Mouse (Mus musculus): ENCODE measurements around the gene Gm21992. TPM values are rescaled to one million over a fixed set of nuclear protein-coding genes. Genes with fewer than 3 reads are reported as not detected.

Gene Gm21992
- polyA plus RNA-seq, 1 experiment from 2014 or later: 19.1 TPM

GRCm38 (mm10) chr19:4741482-4741881, 69.9 kb downstream of the Gm21992 start:
- 61% methylated on average over 10 of the region's 10 CpGs for WGBS
- H3K27ac ChIP-seq (replicated peaks): no peak overlapping the region
- ATAC-seq (ENCODE audit: low FRiP score, low TSS enrichment): peak; percentile 51; the same call in 1 of the 2 replicates

GRCm38 (mm10) chr19:4739762-4740161, 71.7 kb downstream of the Gm21992 start:
- no peak overlapping the region for H3K4me2 ChIP-seq (replicated peaks; ENCODE audit: low read depth)
- TF ChIP-seq EP300 (optimal IDR thresholded peaks at IDR 0.05): no peak
- no peak for TF ChIP-seq CTCF (IDR thresholded peaks at IDR 0.05; ENCODE audit: low read depth)
- H3K27ac ChIP-seq (replicated peaks): no peak overlapping the region
- no peaks in the 10 kb centered on the region for H3K4me1 ChIP-seq (replicated peaks; ENCODE audit: control insufficient read depth, insufficient read depth)
- H3K4me3 ChIP-seq (ENCODE audit: low read depth, low read length): no peak overlapping the region
- no peak overlapping the region for H3K9ac ChIP-seq (ENCODE audit: low read length)
- no peaks in the 10 kb centered on the region; the same call in 1 of the 2 replicates for H3K36me3 ChIP-seq (ENCODE audit: control insufficient read depth, insufficient read depth, low read length)
- no peaks in the 10 kb centered on the region for H3K27me3 ChIP-seq (ENCODE audit: control insufficient read depth, insufficient read depth, low read length)
- DNase-seq (ENCODE audit: low spot score) (no peak), ATAC-seq (ENCODE audit: low FRiP score, low TSS enrichment) (no peak)
- 95% methylated on average over 5 of the region's 5 CpGs for WGBS
- no peaks in the 10 kb centered on the region for H3K9me3 ChIP-seq (ENCODE audit: control insufficient read depth, low read length)

More at GRCm38 (mm10) chr19:4741482-4741881, 69.9 kb downstream of the Gm21992 start:
- Histone ChIP-seq H3K27me3 (ENCODE audit: control insufficient read depth, insufficient read depth, low read length) (no peaks in the 10 kb centered on the region), H3K9ac (ENCODE audit: low read length) (no peak overlapping the region), H3K9me3 (ENCODE audit: control insufficient read depth, low read length) (no peaks in the 10 kb centered on the region), H3K4me1 (replicated peaks; ENCODE audit: control insufficient read depth, insufficient read depth) (no peaks in the 10 kb centered on the region), H3K36me3 (ENCODE audit: control insufficient read depth, insufficient read depth, low read length) (no peaks in the 10 kb centered on the region; the same call in 1 of the 2 replicates), H3K4me2 (replicated peaks; ENCODE audit: low read depth) (no peak overlapping the region), H3K4me3 (ENCODE audit: low read depth, low read length) (no peak overlapping the region)
- no peak for TF ChIP-seq CTCF (IDR thresholded peaks at IDR 0.05; ENCODE audit: low read depth)
- DNase-seq (ENCODE audit: low spot score): no peak

- DNase-seq (ENCODE audit: low spot score): no peak
Measured at GRCm38 (mm10) chr19:4739053-4739452, 72.4 kb downstream of the Gm21992 start.

DNA sequence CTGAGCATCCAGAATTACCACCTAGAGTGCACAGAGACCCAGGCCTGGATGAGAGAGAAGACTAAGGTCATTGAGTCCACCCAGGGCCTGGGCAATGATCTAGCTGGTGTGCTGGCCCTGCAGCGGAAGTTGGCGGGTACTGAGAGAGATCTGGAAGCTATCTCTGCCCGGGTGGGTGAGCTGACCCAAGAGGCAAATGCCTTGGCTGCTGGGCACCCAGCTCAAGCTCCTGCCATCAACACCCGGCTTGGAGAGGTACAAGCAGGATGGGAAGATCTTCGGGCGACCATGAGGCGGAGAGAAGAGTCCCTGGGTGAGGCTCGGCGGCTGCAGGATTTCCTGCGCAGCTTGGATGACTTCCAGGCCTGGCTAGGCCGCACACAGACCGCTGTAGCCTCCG, 73.5 kb downstream of the Gm21992 start:
- 85% methylated on average over 13 of the region's 13 CpGs for WGBS
- H3K27ac ChIP-seq (replicated peaks): no peak overlapping the region
- no peak overlapping the region for H3K4me2 ChIP-seq (replicated peaks; ENCODE audit: low read depth)
- no peak overlapping the region for H3K9ac ChIP-seq (ENCODE audit: low read length)
- H3K27me3 ChIP-seq (ENCODE audit: control insufficient read depth, insufficient read depth, low read length): no peaks in the 10 kb centered on the region
- no peak overlapping the region for H3K4me3 ChIP-seq (ENCODE audit: low read depth, low read length)
- ATAC-seq (ENCODE audit: low FRiP score, low TSS enrichment): no peak
- no peaks in the 10 kb centered on the region for H3K4me1 ChIP-seq (replicated peaks; ENCODE audit: control insufficient read depth, insufficient read depth)
- TF ChIP-seq CTCF (IDR thresholded peaks at IDR 0.05; ENCODE audit: low read depth) (no peak), EP300 (optimal IDR thresholded peaks at IDR 0.05) (no peak)
- H3K36me3 ChIP-seq (ENCODE audit: control insufficient read depth, insufficient read depth, low read length): no peaks in the 10 kb centered on the region; the same call in 1 of the 2 replicates
- DNase-seq (ENCODE audit: low spot score): no peak
- H3K9me3 ChIP-seq (ENCODE audit: control insufficient read depth, low read length): no peaks in the 10 kb centered on the region

More at GRCm38 (mm10) chr19:4739053-4739452, 72.4 kb downstream of the Gm21992 start:
- Histone ChIP-seq H3K4me1 (replicated peaks; ENCODE audit: control insufficient read depth, insufficient read depth) (no peaks in the 10 kb centered on the region), H3K9me3 (ENCODE audit: control insufficient read depth, low read length) (no peaks in the 10 kb centered on the region), H3K9ac (ENCODE audit: low read length) (no peak overlapping the region), H3K27me3 (ENCODE audit: control insufficient read depth, insufficient read depth, low read length) (no peaks in the 10 kb centered on the region), H3K27ac (replicated peaks) (no peak overlapping the region), H3K4me2 (replicated peaks; ENCODE audit: low read depth) (no peak overlapping the region), H3K36me3 (ENCODE audit: control insufficient read depth, insufficient read depth, low read length) (no peaks in the 10 kb centered on the region; the same call in 1 of the 2 replicates), H3K4me3 (ENCODE audit: low read depth, low read length) (no peak overlapping the region)
- ATAC-seq (ENCODE audit: low FRiP score, low TSS enrichment): no peak
- WGBS: 96% methylated on average over 11 of the region's 11 CpGs
- TF ChIP-seq EP300 (optimal IDR thresholded peaks at IDR 0.05): no peak
- no peak for TF ChIP-seq CTCF (IDR thresholded peaks at IDR 0.05; ENCODE audit: low read depth)

DNA sequence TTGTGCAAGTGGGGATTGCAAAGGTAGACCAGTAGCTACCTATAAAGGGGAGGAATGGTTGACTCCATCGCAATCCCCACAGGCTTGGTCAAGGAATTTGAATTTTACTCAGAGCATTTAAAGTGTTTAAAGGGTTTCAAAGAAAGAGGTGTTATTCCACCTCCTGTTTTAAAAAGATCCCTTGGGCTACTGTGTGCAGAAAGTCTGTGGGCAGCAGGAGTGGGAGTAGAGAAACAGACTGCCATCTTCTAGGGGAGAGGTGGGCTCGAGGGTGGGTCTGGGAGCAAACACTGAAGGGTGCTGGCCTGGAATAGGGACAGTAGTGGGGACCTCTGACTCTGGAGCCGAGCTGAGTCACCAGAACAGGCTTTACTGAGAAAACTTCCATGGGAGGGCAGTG, 78.4 kb downstream of the Gm21992 start:
- no peak for ATAC-seq (ENCODE audit: low FRiP score, low TSS enrichment)
- H3K27me3 ChIP-seq (ENCODE audit: control insufficient read depth, insufficient read depth, low read length): no peaks in the 10 kb centered on the region

DNA sequence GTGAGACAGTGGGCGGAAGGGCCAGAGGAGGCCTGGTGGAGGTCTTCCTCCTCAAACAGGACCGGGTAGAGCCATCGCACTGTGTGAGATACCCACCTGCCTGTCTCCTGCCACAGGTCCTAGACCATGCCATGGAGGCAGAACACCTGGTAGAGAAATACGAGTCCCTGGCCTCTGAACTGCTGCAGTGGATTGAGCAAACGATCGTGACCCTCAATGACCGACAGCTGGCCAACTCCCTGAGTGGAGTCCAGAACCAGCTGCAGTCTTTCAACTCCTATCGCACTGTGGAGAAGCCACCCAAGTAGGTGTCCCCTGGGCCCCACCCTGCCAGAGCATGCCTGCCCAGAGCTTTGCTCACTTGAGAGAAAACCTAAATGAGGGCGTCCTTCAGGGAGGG, 82.2 kb downstream of the Gm21992 start:
- H3K27me3 ChIP-seq (ENCODE audit: control insufficient read depth, insufficient read depth, low read length): no peaks in the 10 kb centered on the region
- no peak for ATAC-seq (ENCODE audit: low FRiP score, low TSS enrichment)
- 61% methylated on average over 9 of the region's 9 CpGs for WGBS
- H3K27ac ChIP-seq (replicated peaks): no peak overlapping the region
- H3K4me2 ChIP-seq (replicated peaks; ENCODE audit: low read depth): no peak overlapping the region
- H3K4me1 ChIP-seq (replicated peaks; ENCODE audit: control insufficient read depth, insufficient read depth): no peaks in the 10 kb centered on the region
- H3K9me3 ChIP-seq (ENCODE audit: control insufficient read depth, low read length): no peaks in the 10 kb centered on the region
- no peak overlapping the region for H3K9ac ChIP-seq (ENCODE audit: low read length)
- DNase-seq (ENCODE audit: low spot score): no peak
- H3K36me3 ChIP-seq (ENCODE audit: control insufficient read depth, insufficient read depth, low read length): no peaks in the 10 kb centered on the region
- H3K4me3 ChIP-seq (ENCODE audit: low read depth, low read length): no peak overlapping the region
- no peak for TF ChIP-seq EP300 (optimal IDR thresholded peaks at IDR 0.05)

More for the DNA sequence above, 78.4 kb downstream of the Gm21992 start:
- no peaks in the 10 kb centered on the region for H3K9me3 ChIP-seq (ENCODE audit: control insufficient read depth, low read length)
- no peak overlapping the region for H3K4me2 ChIP-seq (replicated peaks; ENCODE audit: low read depth)
- H3K9ac ChIP-seq (ENCODE audit: low read length): no peak overlapping the region
- no peak for DNase-seq (ENCODE audit: low spot score)
- 88% methylated on average over 3 of the region's 3 CpGs for WGBS
- H3K4me3 ChIP-seq (ENCODE audit: low read depth, low read length): no peak overlapping the region
- TF ChIP-seq EP300 (optimal IDR thresholded peaks at IDR 0.05): no peak
- TF ChIP-seq CTCF (IDR thresholded peaks at IDR 0.05; ENCODE audit: low read depth): no peak
- no peak overlapping the region for H3K27ac ChIP-seq (replicated peaks)
- H3K36me3 ChIP-seq (ENCODE audit: control insufficient read depth, insufficient read depth, low read length): no peaks in the 10 kb centered on the region
- no peaks in the 10 kb centered on the region for H3K4me1 ChIP-seq (replicated peaks; ENCODE audit: control insufficient read depth, insufficient read depth)
